Comparison of ENCODE assay signal across 16 mouse cellular contexts in the genomic region with DNA sequence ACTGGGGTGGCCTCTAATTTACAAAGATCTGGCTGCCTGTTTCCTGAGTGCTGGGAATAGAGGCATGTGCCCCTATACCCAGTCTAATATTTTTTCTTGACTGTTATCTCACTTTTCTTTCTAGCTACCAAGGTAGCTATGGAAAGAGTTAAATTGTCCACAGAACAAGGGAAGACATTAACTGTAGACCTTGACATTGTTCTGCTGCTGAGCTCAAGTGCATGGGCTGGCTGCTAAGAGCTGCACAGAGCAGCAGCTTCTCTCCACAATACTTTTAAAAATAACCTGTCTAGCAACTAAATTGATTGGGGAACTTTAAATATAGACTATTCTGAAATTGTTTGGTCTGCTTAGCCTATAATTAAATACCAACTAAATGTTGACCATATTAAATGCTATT.
"Had no signal": no experiment of that assay in that cellular context is flagged by ENCODE, and none has a peak within 500 bp of the region (broad histone marks: within the 10 kb centered on the region; RNA-seq: fewer than 3 reads in every experiment).

No protein-coding gene starts in this region.

- H3K4me3 ChIP-seq: neural tube, embryonic 13.5 days; neural tube, embryonic 15.5 days; stomach, embryonic 15.5 days had no signal

- H3K9me3 ChIP-seq: neural tube, embryonic 13.5 days; neural tube, embryonic 15.5 days; stomach, embryonic 15.5 days had no signal

- H3K27me3 ChIP-seq: neural tube, embryonic 13.5 days; neural tube, embryonic 15.5 days; stomach, embryonic 15.5 days had no signal

- H3K9ac ChIP-seq: neural tube, embryonic 13.5 days; neural tube, embryonic 15.5 days; stomach, embryonic 15.5 days had no signal

- H3K4me1 ChIP-seq: stomach, embryonic 15.5 days had no signal

- H3K36me3 ChIP-seq: neural tube, embryonic 13.5 days; neural tube, embryonic 15.5 days; stomach, embryonic 15.5 days had no signal

- H3K27ac ChIP-seq: neural tube, embryonic 13.5 days; neural tube, embryonic 15.5 days; stomach, embryonic 15.5 days; stomach, postnatal 0 days had no signal

- DNase-seq: retina, postnatal 1 day; right cerebral cortex, adult 18-20 months; right cerebral cortex, postnatal 14 days; right cerebral cortex, postnatal 25 days; right cerebral cortex, postnatal 4 days; spleen, adult 18-20 months; thymus, adult 18-20 months; thymus, adult 2 months; thymus, postnatal 14 days; thymus, postnatal 25 days; thymus, postnatal 36 days; thymus, postnatal 4 days had no signal

- H3K4me2 ChIP-seq: neural tube, embryonic 13.5 days; neural tube, embryonic 15.5 days; stomach, embryonic 15.5 days had no signal
